Mouse (Mus musculus): ENCODE measurements around the gene Syt3.

Syt3 gene

DNA sequence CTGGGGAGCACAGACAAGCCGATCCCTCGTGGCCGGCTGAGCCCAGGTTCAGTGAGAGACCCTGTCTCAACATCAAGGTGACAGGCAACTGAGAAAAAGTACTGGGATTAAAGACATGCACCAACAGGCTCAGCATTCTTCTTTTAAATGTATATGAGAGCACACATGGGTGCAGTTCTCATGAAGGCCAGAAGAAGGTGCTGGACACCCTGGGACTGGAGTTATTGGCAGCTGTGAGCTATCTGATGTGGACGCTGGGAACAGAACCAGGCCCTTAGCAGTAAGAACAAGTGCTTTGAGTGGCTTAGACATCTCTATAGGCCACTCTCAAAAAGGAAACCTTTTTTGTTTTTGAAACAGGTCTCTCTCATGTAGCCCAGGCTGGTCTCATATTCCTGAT lies 27.2 kb downstream of the Syt3 start:
- DNase-seq (ENCODE audit: low spot score): no peak

DNA sequence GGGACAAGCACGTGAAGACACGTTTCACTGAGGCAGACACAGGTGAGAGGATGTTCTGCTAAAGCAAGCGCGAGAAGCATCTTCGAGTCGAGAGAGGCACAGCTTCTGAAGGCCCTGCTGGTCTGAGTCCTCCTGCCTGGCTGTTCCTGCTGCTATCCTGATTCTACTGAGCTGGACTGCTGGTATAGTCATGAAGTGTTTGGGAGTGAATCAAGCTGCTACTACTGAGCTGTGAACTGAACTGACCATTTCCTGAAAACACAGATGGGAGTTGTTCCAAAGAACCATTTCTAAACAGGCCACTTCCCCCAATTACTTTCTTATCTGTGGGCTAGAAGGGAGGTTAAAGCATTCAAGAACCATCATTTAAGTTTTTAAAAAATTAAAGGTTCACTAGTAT lies 29.4 kb downstream of the Syt3 start:
- no peak for DNase-seq (ENCODE audit: low spot score)

DNA sequence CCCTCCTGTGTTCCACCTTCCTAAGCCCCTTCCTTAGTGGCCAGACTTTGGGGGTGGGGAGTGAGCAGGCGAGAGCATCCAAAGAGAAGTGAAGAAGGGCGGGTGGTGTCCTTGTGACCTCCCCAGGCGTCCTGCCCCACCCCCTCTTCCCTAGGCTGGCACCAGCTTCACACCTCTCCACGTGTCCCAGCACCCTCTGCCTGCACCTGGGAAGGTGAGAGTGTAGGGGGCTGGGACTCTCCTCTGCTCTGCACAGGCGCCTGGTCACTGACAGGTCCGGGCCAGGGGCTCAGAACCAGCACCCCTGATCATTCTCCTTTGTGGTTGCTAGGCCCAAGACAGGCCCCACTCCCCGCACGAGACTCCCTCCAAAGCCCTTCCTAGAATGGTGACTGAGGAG lies 43.8 kb downstream of the Syt3 start:
- DNase-seq (ENCODE audit: low spot score): no peak

DNA sequence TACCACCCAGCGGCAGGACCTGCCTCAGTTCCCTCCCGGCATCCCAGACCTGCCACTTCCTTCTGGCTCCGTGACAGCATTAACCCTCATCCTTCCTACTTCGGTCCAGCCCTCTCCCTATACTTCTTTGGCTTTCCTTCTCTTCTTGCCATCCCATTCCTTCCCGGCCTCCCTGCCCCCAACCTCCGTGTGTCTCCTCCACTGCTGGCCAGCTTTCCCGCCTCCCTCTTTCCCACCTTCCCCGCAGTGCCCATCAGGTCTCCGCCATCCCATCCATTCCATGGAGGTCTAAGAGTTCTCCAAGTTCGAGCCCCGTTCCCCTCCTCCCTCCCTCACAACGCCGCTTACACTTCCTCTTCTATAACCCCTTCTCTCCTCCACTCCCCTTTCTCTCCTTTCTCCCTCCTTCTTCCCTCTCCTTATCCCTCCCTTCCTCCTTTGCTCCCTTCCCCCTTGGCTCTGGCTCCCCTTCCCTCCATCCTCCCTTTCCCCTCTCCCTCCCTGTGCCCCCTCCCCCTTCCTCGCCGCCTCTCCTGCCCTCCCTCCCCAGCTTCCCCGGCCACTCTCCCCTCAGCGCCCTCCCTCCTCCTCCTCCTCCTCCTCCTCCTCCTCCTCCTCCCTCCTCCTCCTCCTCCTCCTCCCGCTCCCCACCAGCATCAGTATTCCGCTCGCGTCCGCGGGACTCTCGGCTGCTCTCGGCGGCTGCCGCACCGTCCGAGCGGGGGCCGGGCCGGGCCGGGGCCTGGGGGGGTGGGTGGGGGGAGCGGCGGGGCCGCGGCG lies 44.5 kb downstream of the Syt3 start:
- DNase-seq (ENCODE audit: low spot score): no peak

DNA sequence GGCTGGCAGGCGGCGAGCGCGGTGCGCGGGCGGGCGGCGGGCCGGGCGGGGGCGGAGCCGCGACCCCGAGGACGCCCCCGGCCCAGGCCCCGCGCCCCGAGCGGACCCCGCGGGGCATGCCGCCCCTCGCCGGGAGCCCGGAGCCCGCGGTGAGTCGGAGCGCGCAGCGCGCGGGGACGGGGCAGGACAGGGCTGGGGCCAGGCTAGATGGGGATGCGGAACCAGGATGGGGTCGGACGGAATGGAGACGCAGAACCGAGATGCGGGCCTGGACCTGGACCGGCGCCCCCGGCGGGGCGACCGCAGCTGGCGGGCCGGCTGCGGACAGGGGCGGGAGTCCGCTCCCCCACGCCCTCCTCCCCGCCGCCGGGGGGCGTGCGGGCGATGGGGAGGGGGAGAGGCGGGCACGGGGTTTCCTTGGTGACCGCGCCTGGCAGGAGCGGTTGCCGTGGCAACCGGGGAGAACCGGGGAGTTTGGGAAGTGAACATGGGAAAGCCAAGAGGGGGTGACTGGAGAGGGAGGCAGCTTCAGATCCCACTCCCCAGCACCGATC lies 45.1 kb downstream of the Syt3 start, which contains the start of gene Lrrc4b:
TSS of gene Lrrc4b (plus strand) at position 51 of the 554 bp plus-strand sequence.
- DNase-seq (ENCODE audit: low spot score): no peak

DNA sequence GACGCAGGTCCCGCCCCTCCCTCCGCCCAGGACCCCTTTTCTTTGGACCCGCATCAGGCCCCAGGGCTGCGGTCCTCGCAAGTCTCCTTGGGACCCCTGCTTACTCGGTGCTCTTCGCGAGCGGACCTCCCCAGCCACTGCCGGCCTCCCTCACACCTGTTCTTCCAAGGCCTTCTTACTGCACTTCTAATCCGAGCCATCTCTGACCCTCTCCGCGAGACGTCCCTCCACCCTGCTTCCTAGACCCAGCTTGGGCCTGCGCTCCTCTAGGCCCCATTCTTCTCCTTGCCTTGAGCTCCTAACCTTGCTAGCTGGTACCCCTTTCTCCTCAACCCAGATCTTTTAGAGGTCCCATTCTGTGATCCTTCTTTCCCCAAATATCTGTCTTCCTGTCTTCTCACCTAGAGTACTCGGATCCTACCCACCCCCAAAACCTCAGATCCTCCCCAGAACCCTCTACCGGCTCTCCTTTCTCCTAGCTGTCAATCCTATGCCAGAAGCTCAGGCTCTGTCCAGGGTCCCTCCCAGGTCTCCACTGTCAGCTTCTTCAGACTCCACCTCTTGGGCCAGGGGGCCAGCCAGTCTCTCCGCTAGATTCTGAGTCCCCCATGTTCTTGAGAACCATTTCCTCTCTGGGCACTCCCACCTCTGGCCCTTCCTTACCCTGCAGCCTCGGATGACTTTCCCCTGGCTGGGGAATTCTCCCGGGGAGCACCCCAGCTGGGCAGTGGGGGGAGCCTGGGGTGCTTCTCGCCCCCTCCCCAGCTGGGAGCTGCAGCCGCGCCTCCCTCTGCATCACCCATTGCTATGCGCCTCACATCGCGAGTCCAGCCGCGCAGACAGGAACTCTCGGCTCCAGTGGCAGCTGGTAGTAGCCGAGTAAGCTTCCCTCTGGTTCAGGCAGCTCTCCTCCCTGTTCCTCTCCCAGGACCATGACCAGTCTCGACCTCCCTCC lies 45.9 kb downstream of the Syt3 start:
- no peak for DNase-seq (ENCODE audit: low spot score)

DNA sequence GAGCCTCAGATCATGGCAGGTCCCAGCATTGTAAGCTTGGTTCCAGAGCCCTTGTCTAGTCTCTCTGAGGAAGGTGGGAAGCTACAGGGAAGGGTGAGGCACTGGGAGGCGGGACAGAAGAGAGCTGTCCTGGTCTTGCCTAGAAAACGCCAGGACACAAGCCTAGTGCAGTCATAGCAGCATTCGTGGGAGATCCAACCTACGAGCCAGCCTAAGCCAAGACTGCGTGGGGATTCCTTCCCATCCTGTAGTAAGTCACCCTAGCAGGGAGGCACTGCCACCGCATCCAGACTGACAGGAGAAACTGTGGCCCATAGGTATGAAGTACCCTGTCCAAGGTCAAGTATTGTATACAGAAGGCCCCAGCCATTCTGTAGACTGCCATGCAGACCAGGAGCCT lies 48.6 kb downstream of the Syt3 start:
- DNase-seq (ENCODE audit: low spot score): no peak

DNA sequence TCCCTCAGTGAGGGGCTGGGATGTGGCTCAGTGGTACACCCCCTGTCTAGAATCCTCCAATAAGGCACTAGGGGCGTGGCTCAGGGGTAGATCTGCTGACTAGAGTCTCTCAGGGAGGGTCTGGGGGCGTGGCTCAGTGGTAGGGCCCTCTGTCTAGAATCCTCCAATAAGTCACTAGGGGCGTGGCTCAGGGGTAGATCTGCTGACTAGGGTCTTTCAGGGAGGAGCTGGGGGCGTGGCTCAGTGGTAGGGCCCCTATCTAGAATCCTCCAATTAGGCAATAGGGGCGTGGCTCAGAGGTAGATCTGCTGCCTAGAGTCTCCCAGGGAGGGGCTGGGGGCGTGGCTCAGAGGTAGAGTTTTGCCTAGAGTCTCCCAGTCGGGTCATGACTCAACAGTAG lies 49.5 kb downstream of the Syt3 start:
- no peak for DNase-seq (ENCODE audit: low spot score)

DNA sequence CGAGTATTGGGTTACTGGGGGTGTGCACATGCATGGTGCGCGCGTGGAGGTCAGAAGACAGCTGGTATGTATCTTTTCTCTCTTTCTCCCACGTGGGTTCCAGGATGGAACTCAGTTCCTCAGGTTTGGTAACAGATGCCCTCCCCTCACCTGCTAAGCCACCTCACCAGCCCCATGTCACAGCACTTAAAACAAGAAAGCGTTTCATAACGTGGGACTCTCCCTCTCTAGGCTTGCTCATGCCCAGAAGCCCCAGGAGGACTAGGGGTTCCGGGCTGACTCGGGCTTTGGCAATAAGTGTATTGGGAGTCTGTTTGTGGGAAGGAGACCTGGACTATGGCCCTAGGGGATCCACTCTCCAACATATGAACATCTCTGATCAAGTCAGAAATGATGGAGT lies 50.2 kb downstream of the Syt3 start:
- DNase-seq (ENCODE audit: low spot score): no peak

DNA sequence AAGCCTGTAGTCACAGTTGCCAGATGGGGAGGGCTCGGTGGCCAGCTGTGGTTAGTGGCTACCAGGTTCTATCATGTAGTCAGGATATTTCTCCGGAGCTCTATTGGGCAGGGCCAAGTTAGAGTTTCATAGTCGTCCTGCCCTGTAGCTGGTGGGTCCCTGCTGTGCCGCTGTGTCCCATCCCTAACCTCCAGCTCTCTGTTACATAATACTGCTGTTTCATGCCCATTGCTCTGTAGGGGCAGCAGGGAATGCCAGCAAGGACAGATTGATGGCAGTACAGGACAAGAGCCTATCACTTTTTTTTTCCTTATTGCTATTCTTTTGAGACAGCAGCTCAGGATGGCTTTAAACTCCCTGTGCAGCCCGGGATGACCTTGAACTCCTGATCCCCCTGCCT lies 51.9 kb downstream of the Syt3 start:
- no peak for DNase-seq (ENCODE audit: low spot score)

DNA sequence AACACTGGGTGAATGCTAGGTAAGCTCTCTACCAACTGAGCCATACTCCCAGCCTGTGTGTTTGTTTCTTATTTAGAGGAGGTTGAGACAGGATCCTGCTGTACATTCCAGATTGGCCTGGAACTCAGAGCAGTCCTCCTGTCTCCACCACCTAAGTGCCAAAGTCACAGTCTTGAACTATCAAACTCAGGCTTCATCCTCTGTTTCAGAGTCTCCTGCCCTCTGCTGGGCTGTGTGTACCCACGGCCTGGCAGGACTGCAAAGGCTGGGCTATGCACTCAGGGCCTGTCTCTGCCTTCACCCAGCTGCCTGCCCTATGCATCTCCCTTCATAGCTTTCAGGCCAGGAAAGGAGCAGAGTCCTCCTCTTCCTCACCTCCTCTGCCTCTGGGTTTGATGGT lies 52.4 kb downstream of the Syt3 start:
- DNase-seq (ENCODE audit: low spot score): peak; percentile 4

DNA sequence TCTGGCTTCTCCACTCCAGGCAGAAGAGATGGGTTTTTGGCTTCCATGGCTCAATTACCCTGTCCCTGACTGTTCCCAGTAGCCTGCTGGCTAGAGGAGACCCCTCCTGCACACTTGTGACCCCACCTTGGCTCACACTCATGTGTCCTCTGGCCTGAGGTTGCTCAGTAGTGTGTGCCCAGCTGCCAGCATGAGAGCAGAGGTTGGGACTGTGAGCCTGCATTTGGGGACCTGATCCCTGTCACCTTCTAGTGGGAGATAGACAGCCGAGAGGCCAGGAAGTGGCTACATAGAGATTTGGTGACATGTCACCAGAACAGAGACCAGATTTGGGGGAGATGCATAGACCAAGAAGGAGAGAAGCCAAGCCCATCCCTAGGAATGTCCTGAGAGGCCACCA lies 53.3 kb downstream of the Syt3 start:
- DNase-seq (ENCODE audit: low spot score): no peak

DNA sequence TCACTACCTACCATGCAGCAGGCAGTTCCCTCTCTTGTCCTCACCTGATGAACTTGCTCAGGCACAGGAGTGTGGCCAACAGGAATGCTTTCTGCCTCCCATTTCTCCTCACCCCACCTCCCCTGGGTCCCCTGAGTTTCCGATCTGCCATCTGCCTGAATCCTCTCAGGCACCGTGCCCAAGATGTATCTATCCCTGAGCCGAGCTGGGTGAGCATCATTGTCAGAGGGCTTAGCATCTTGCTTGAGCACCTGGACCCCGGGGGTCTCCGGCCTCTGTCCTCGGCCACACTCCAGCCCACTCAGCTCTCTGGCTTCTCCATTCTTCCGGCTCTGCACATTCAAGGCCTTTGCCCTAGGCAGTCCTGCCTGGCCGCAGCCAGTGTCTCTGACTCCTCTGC lies 54.0 kb downstream of the Syt3 start:
- no peak for DNase-seq (ENCODE audit: low spot score)

DNA sequence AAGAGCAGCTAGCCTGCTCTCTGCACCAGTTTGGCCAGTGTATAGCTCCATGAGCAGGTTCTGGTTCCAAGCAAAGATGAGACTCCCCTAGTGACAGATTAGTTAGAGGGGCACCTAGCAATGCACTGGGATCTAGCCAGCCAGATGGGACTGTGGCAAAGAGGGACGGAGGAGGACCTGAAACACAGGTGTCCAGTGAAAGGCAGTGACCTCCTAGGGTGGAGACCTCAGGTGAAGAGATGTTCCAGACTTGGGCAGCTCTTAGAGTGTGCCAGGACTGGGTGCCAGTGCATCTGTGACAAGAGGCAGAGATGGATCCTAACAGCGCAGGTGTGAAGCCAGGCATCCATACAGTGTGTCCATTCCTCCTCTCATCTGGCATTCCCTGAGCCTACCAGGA lies 55.8 kb downstream of the Syt3 start:
- DNase-seq (ENCODE audit: low spot score): no peak

DNA sequence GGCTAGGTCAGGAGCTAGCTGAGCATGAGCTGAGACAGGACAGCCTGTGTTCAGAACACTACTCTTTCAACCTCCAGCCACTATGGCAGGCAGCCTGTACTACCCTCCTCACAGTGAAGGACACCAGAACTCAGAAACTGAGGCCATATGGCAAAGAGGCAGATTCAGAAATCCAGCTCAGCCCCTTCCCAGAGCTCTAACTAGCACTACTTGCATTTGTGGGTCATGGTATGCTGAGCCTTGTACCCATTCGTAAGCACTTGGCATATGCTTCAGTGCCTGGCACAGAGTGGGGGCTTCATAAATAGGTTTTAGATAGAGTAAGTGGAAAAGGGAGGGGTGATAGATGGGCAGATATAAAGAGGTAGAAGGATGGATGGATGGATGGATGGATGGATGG lies 56.6 kb downstream of the Syt3 start:
- no peak for DNase-seq (ENCODE audit: low spot score)

DNA sequence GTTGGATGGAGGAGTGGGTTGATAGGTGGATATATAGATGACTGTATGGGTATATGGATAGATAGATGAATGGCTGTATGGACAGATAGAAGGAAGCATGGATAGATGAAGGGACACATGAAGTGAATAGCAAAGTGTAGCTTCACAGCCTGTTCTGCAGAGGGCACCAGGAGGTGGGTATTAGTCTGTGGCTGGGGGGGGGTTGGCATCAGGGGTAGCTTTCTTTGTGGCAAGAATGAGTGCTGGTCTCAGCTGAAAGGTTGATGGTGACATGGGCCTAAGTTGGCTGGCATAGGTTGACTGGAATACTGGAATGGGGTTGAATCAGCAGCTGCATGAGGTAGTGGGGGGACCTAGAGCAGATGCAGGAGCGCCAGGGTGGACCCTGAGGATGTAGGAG lies 57.3 kb downstream of the Syt3 start:
- DNase-seq (ENCODE audit: low spot score): no peak

DNA sequence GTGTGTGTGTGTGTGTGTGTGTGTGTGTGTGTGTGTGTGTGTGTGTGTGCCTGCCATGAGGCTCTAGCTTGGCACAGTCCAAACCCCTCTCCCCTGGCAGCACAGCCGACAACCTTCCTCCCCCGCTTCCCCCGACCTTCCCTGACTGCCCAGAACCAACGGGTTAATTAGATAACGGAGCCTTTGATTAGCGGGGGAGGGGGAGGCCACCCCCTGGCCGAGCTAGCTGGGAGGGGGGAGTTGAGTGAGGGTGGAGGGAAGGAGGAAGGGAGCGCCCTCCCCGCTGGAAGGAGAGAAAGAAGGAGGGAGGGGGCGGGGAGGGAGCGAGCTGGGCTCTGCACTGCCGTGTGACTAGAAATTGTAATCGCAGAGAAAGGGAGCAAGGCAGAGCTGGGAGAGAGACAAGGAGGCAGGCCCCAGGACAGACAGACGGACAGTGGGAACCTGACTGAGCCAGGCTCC lies 57.8 kb downstream of the Syt3 start:
- DNase-seq (ENCODE audit: low spot score): no peak

DNA sequence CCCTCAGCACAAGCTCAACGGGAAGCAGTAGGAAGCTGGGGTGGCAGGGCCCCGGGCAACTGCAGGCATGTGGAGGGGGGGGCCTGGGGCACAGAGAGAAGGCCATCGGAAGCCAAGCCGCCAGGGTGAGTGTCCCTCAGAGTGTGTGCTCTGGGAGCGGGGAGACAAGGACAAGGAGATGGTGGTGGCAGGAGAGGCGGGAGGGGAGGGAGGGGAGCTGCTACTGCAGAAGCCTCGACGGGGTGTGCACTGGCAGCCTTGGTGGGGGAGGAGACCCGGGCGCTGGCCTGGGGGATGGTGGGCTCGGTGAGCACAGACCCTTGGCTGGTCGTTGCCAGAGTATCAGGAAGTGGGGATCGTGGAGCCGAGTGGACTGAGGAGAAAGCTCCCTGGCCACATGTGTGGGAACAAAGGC lies 58.5 kb downstream of the Syt3 start:
- DNase-seq (ENCODE audit: low spot score): no peak

DNA sequence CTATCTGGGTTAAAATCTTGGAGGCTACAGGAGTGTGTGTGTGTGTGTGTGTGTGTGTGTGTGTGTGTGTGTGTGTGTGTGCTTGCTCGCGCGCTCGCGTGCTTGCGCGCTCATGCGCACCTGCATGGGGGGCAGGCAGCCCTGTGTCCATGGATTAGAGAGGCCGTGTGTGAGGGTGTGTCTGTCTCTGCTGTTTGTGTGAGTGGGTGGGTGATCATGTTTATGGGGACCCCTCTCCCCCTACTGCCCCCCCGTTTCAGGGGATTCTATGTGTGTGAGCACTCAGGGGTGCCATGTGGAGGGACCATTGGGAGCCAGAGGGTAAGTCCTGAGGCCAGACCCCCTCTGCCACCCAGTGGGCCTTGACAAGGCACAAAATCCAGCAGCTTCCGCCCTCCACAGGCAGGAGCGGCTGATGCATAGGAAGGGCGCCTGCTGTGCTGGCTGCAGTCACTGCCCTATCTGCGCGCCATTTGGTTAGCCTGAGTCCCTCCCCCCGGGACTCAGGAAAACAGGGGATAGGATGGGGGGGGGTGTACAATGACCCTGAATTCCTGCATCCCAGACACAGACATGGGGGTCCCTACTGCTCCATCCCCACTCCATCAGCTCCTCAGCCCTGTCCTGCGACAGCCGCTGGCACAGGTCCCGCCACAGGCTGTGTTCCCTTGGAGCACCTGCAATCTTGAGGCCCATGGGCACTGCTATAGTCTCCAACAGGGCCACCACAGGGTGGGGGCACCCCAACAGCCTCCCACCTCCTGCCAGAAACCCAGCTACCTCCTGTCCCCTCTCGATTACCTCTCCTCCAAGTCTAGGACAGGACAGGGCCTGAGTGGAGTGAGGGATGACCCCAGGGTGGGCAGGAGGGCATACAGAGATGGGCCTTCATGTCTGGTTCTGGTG lies 59.6 kb downstream of the Syt3 start:
- no peak for DNase-seq (ENCODE audit: low spot score)

DNA sequence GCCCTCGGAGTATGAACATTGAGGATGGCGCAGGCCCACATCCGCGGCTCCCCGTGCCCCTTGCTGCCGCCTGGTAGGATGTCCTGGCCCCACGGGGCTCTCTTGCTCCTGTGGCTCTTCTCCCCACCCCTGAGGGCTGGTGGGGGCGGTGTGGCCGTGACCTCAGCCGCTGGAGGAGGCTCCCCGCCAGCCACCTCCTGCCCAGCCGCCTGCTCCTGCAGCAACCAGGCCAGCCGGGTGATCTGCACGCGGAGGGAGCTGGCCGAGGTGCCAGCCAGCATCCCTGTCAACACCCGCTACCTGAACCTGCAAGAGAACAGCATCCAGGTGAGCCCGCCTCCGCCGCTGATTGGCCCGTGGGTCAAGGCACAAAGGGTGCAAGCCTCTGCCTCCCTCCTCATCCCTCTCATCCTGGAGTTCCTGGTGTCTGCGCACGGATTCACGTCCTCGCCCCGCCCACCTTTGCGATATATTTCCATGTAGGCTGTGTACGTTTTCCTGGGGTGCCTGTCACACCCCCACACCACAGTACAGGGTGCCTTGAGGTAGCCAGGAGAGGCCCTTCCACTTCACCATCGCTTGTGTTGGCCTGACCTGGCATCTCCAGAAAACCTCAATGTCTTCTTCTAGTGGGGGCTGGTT lies 61.1 kb downstream of the Syt3 start:
- DNase-seq (ENCODE audit: low spot score): no peak

DNA sequence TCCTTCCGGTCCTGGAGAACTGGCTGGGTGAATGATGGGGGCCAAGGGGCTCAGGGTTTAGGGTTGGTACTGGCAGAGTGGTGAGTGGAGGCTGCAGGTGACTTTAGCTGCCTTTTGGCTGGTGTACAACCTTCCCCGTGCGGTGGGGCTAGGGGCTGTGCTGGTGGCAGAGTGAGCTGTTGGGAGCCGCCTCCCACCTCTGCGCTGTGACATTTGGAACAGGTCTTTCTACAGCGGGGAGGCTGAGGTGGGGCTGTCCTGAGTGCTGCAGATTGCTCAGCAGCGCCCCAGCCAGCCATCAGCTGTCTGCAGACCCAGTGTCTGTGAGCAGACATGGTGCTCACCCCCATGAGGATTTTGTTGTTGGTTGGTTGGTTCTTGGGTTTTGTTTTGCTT lies 61.6 kb downstream of the Syt3 start:
- no peak for DNase-seq (ENCODE audit: low spot score)

All from adipocyte (in vitro differentiated cells).